Mouse (Mus musculus): ENCODE data around the gene Sppl2b.

DNA sequence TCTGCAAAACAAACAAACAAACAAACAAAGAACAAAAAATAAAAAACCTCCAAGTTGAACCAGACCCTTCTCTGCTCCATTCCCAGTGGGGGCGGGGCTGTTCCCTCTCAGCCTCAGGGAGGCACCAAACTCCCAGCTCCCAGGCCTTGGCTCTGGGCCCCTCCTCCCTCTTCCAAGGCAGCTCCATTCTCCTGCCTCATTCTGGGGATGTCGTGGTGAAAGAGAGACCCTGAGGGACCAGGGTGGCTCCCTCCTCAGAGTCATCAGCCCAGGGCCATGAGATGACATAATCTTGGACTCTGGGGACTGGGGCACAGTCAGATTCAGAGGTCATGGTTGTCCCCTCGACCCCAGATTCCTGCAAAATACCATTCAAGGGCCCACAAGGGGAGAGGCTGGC is 21.5 kb downstream of the Sppl2b start:
- TF ChIP-seq CTCF (IDR thresholded peaks at IDR 0.05; ENCODE audit: extremely low read depth, insufficient read depth, insufficient read length, insufficient replicate concordance) (no peak), POLR2A (IDR thresholded peaks at IDR 0.05; ENCODE audit: low read depth, low read length) (no peak)
